44 mouse cellular contexts compared by ENCODE assay signal in genomic region chr15:10962601-10963000, GRCm38 (mm10). TPM values are rescaled to one million over a fixed set of nuclear protein-coding genes. Genes with fewer than 3 reads are reported as not detected.
"Had no signal": no experiment of that assay in that cellular context is flagged by ENCODE, and none has a peak within 500 bp of the region (broad histone marks: within the 10 kb centered on the region; RNA-seq: fewer than 3 reads in every experiment).

No protein-coding gene starts in this region.

- H3K36me3 ChIP-seq: limb, embryonic 10.5 days; limb, embryonic 12.5 days; limb, embryonic 13.5 days; limb, embryonic 15.5 days; liver, embryonic 12.5 days; liver, embryonic 13.5 days; liver, embryonic 15.5 days; lung, embryonic 15.5 days; midbrain, embryonic 10.5 days; midbrain, embryonic 12.5 days; midbrain, embryonic 13.5 days; midbrain, embryonic 15.5 days; neural tube, embryonic 12.5 days had no signal

- H3K27me3 ChIP-seq: limb, embryonic 12.5 days; limb, embryonic 13.5 days; limb, embryonic 15.5 days; liver, embryonic 12.5 days; liver, embryonic 13.5 days; liver, embryonic 15.5 days; lung, embryonic 15.5 days; midbrain, embryonic 12.5 days; midbrain, embryonic 13.5 days; midbrain, embryonic 15.5 days; neural tube, embryonic 12.5 days had no signal

- H3K9ac ChIP-seq: limb, embryonic 12.5 days; limb, embryonic 13.5 days; limb, embryonic 15.5 days; liver, embryonic 12.5 days; liver, embryonic 13.5 days; liver, embryonic 14.5 days; liver, embryonic 15.5 days; liver, postnatal 0 days; lung, embryonic 14.5 days; lung, embryonic 15.5 days; midbrain, embryonic 12.5 days; midbrain, embryonic 13.5 days; midbrain, embryonic 15.5 days; neural tube, embryonic 12.5 days had no signal

- H3K9me3 ChIP-seq: limb, embryonic 10.5 days; limb, embryonic 12.5 days; limb, embryonic 13.5 days; limb, embryonic 15.5 days; liver, embryonic 12.5 days; liver, embryonic 13.5 days; liver, embryonic 15.5 days; lung, embryonic 15.5 days; megakaryocyte, embryonic 14.5 days; midbrain, embryonic 10.5 days; midbrain, embryonic 12.5 days; midbrain, embryonic 13.5 days; midbrain, embryonic 15.5 days; neural tube, embryonic 12.5 days had no signal

- H3K27ac ChIP-seq: limb, embryonic 10.5 days; limb, embryonic 12.5 days; limb, embryonic 13.5 days; limb, embryonic 15.5 days; liver, embryonic 12.5 days; liver, embryonic 13.5 days; liver, embryonic 14.5 days; liver, embryonic 15.5 days; lung, embryonic 15.5 days; macrophage; midbrain, embryonic 10.5 days; midbrain, embryonic 12.5 days; midbrain, embryonic 13.5 days; midbrain, embryonic 15.5 days; neural tube, embryonic 12.5 days had no signal

- H3K4me1 ChIP-seq: limb, embryonic 10.5 days; limb, embryonic 12.5 days; limb, embryonic 13.5 days; limb, embryonic 15.5 days; liver, embryonic 12.5 days; liver, embryonic 13.5 days; liver, embryonic 15.5 days; lung, embryonic 15.5 days; megakaryocyte, embryonic 14.5 days; midbrain, embryonic 12.5 days; midbrain, embryonic 13.5 days; midbrain, embryonic 15.5 days; neural tube, embryonic 12.5 days had no signal

- DNase-seq: left cerebral cortex, postnatal 4 days; liver, embryonic 13.5 days; liver, postnatal 0 days; lung, adult 18-20 months; lung, adult 2 months; lung, embryonic 14.5 days; lung, postnatal 10 days; lung, postnatal 14 days; lung, postnatal 36 days; lung, postnatal 4 days; midbrain, embryonic 14.5 days had no signal

- H3K4me2 ChIP-seq: limb, embryonic 12.5 days; limb, embryonic 13.5 days; limb, embryonic 15.5 days; liver, embryonic 11.5 days; liver, embryonic 12.5 days; liver, embryonic 13.5 days; liver, embryonic 15.5 days; lung, embryonic 14.5 days; lung, embryonic 15.5 days; midbrain, embryonic 11.5 days; midbrain, embryonic 12.5 days; midbrain, embryonic 13.5 days; midbrain, embryonic 15.5 days; neural tube, embryonic 12.5 days had no signal

- ATAC-seq: liver, embryonic 12.5 days; liver, postnatal 0 days; lung, postnatal 0 days; midbrain, embryonic 13.5 days; midbrain, embryonic 15.5 days; midbrain, embryonic 16.5 days had no signal

- H3K4me3 ChIP-seq: limb, embryonic 10.5 days; limb, embryonic 12.5 days; limb, embryonic 13.5 days; limb, embryonic 15.5 days; liver, embryonic 12.5 days; liver, embryonic 13.5 days; liver, embryonic 15.5 days; lung, embryonic 15.5 days; megakaryocyte, embryonic 14.5 days; midbrain, embryonic 10.5 days; midbrain, embryonic 12.5 days; midbrain, embryonic 13.5 days; midbrain, embryonic 15.5 days; myocyte; neural tube, embryonic 12.5 days had no signal

RNA-seq across cellular contexts. Expression of gene C1qtnf3, which starts 10.5 kb away (rescaled TPM):
- total RNA-seq: left cerebral cortex, postnatal 25 days; left cerebral cortex, postnatal 36 days; megakaryocyte progenitor cell, adult 5-6 weeks; megakaryocyte, adult 5-6 weeks; megakaryocyte-erythroid progenitor cell, adult 5-6 weeks; monocyte, adult 5-6 weeks had no signal
- polyA plus RNA-seq: macrophage had no signal

RNA-seq across cellular contexts. Expression of gene Amacr, which starts 19.0 kb away (rescaled TPM):
- total RNA-seq: monocyte, adult 5-6 weeks had no signal

RNA-seq across cellular contexts. Expression of gene Slc45a2, which starts 37.9 kb away (rescaled TPM):
- total RNA-seq: left cerebral cortex, adult 8-10 months; left cerebral cortex, postnatal 10 days; left cerebral cortex, postnatal 14 days; left cerebral cortex, postnatal 25 days; left cerebral cortex, postnatal 36 days; left cerebral cortex, postnatal 4 days; megakaryocyte progenitor cell, adult 5-6 weeks; megakaryocyte, adult 5-6 weeks; megakaryocyte-erythroid progenitor cell, adult 5-6 weeks; midbrain, postnatal 0 days; monocyte, adult 5-6 weeks had no signal
- polyA plus RNA-seq: limb, embryonic 11.5 days; liver, embryonic 13.5 days; liver, embryonic 16.5 days; lung, adult 2 months; lung, embryonic 14.5 days; lung, embryonic 15.5 days; lung, embryonic 16.5 days; lung, postnatal 0 days; macrophage; midbrain, embryonic 13.5 days; midbrain, embryonic 14.5 days; midbrain, embryonic 16.5 days; midbrain, postnatal 0 days; myocyte had no signal
